8 mouse cellular contexts compared by ENCODE assay signal in the genomic region with DNA sequence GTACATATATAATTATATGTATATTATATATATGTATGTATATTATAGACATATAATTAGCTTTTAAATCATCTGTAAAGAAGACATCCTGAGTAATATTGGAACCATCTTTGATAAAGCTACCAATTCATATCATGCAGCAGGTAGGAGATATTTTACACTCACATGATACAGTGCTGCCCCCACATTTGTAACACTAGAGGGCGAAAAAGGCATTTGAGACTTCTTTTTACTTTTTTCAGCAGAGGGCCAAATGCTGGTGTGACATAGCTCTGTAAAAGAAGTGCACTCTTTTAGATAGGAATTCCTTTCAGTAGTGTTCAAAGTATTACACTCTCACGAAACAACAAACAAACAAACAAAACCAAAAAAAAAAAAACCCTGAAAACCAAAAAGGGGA. TPM values are rescaled to one million over a fixed set of nuclear protein-coding genes. Genes with fewer than 3 reads are reported as not detected.
DNase-seq lines count a peak whose midpoint lies in the region; ATAC-seq and TF ChIP-seq lines count a peak whose summit lies in the region.

No protein-coding gene starts in this region.

- H3K9me3 ChIP-seq in hindbrain, embryonic 11.5 days (ENCODE audit: control insufficient read depth, low read length), result no peaks in the 10 kb centered on the region
- H3K9me3 ChIP-seq in hindbrain, embryonic 13.5 days, result no peaks in the 10 kb centered on the region
- H3K9me3 ChIP-seq in ES-E14 (ENCODE audit: control insufficient read depth, insufficient read depth, low read depth, low read length), result no peaks in the 10 kb centered on the region

- ATAC-seq in hindbrain, embryonic 11.5 days (ENCODE audit: low FRiP score), result no peak
- no peak for ATAC-seq in hindbrain, embryonic 13.5 days (ENCODE audit: low FRiP score)
- no peak for ATAC-seq in activated CD4-positive, CD25-positive, alpha-beta regulatory T cell, adult 4 months

- in situ Hi-C loops in ES-E14 (cut with MboI; ENCODE audit: low sequenced_read_pairs in 2 of 2, unreplicated experiment in 2 of 2), result no loop called here

- WGBS in hindbrain, embryonic 11.5 days, result 32% methylated on average over 2 of the region's 2 CpGs
- WGBS in hindbrain, embryonic 13.5 days, result 29% methylated on average over 2 of the region's 2 CpGs

- no peak overlapping the region for H3K4me3 ChIP-seq in hindbrain, embryonic 11.5 days (ENCODE audit: low read depth, low read length)
- H3K4me3 ChIP-seq in hindbrain, embryonic 13.5 days, result no peak overlapping the region
- no peak overlapping the region for H3K4me3 ChIP-seq in ES-E14 (ENCODE audit: insufficient read depth in 1 of 2, low read depth in 1 of 2, low read length in 2 of 2, poor library complexity in 1 of 2, severe bottlenecking in 1 of 2)

- no peaks in the 10 kb centered on the region for H3K36me3 ChIP-seq in hindbrain, embryonic 11.5 days (ENCODE audit: control insufficient read depth, insufficient read depth, low read length)
- H3K36me3 ChIP-seq in hindbrain, embryonic 13.5 days, result no peaks in the 10 kb centered on the region
- H3K36me3 ChIP-seq in ES-E14 (ENCODE audit: control insufficient read depth, insufficient read depth, low read length, poor library complexity, severe bottlenecking), result no peaks in the 10 kb centered on the region

- peak; percentile 61 for DNase-seq in hindbrain, embryonic 11.5 days (ENCODE audit: low spot score)
- peak; percentile 88 for DNase-seq in 3T3-L1 (ENCODE audit: low read depth, low spot score)
- peak; percentile 30 for DNase-seq in ES-E14 (ENCODE audit: low read depth, low spot score)
- DNase-seq in embryo, embryonic 11.5 days (ENCODE audit: low read depth, low spot score), result peak; percentile 38
- peak; percentile 57 to 60 for DNase-seq in kidney, postnatal 36 days
- peak; percentile 75 for DNase-seq in naive thymus-derived CD4-positive, alpha-beta T cell, adult 2 months (ENCODE audit: low read depth)

- no peak overlapping the region for H3K4me2 ChIP-seq in hindbrain, embryonic 11.5 days (replicated peaks; ENCODE audit: low read depth, low read length)
- H3K4me2 ChIP-seq in hindbrain, embryonic 13.5 days, result no peak overlapping the region

- H3K9ac ChIP-seq in hindbrain, embryonic 11.5 days (ENCODE audit: low read depth, low read length), result no peak overlapping the region
- no peak overlapping the region for H3K9ac ChIP-seq in hindbrain, embryonic 13.5 days
- H3K9ac ChIP-seq in ES-E14 (ENCODE audit: insufficient read depth, low read depth, low read length, poor library complexity, severe bottlenecking), result no peak overlapping the region

- no peak overlapping the region for H3K27ac ChIP-seq in hindbrain, embryonic 11.5 days (ENCODE audit: low read depth, low read length)
- H3K27ac ChIP-seq in hindbrain, embryonic 13.5 days, result no peak overlapping the region
- no peak overlapping the region for H3K27ac ChIP-seq in ES-E14 (ENCODE audit: insufficient read depth, low read depth, low read length, poor library complexity, severe bottlenecking)

- no peaks in the 10 kb centered on the region for H3K27me3 ChIP-seq in hindbrain, embryonic 11.5 days (ENCODE audit: control insufficient read depth, insufficient read depth, low read length)
- H3K27me3 ChIP-seq in hindbrain, embryonic 13.5 days, result no peaks in the 10 kb centered on the region

- no peaks in the 10 kb centered on the region; the same call in 1 of the 2 replicates for H3K4me1 ChIP-seq in hindbrain, embryonic 11.5 days (replicated peaks; ENCODE audit: control insufficient read depth, insufficient read depth, low read length)
- peaks cover 15% of the 10 kb centered on the region for H3K4me1 ChIP-seq in hindbrain, embryonic 13.5 days (replicated peaks)
- H3K4me1 ChIP-seq in ES-E14 (ENCODE audit: control insufficient read depth in 2 of 2, insufficient read depth in 2 of 2, low read length in 2 of 2, poor library complexity in 1 of 2), result no peaks in the 10 kb centered on the region

TF ChIP-seq in ES-E14, 5 proteins besides CTCF, POLR2A, EP300 and RAD21:
- TF ChIP-seq HCFC1 (IDR thresholded peaks at IDR 0.05; ENCODE audit: borderline replicate concordance, insufficient read depth, low read length), result no peak
- TF ChIP-seq ZNF384 (IDR thresholded peaks at IDR 0.05; ENCODE audit: low read depth, low read length), result peak; percentile 80
- no peak for TF ChIP-seq CHD2 (IDR thresholded peaks at IDR 0.05; ENCODE audit: low read depth, low read length)
- no peak for TF ChIP-seq ZC3H11A (IDR thresholded peaks at IDR 0.05; ENCODE audit: borderline replicate concordance, low read depth, low read length)
- TF ChIP-seq MAFK (IDR thresholded peaks at IDR 0.05; ENCODE audit: insufficient read depth, low read depth, low read length), result no peak

RNA-seq across cellular contexts. Expression of a gene that starts 0.9 kb away (rescaled TPM):
- 23.3 and 25.7 TPM in 2 replicates for polyA plus RNA-seq in hindbrain, embryonic 11.5 days (2014; fragmentation: Nextera tagmentation; extraction: Ambion mirVana)
- polyA plus RNA-seq in hindbrain, embryonic 13.5 days (2015; fragmentation: Nextera tagmentation; extraction: Ambion mirVana), result 44.4 and 45.3 TPM in 2 replicates
- total RNA-seq in ES-E14 (2012; rRNA removed), result 13.9 and 15.2 TPM in 2 replicates
- polyA plus RNA-seq in activated CD4-positive, CD25-positive, alpha-beta regulatory T cell, adult 4 months (2017; shearing (Covaris generic)), result 1 to 10 TPM; 7.0 to 8.6 TPM

RNA-seq across cellular contexts. Expression of a gene that starts 1.1 kb away (rescaled TPM):
- 32.0 and 38.6 TPM in 2 replicates for polyA plus RNA-seq in hindbrain, embryonic 11.5 days (2014; fragmentation: Nextera tagmentation; extraction: Ambion mirVana)
- polyA plus RNA-seq in hindbrain, embryonic 13.5 days (2015; fragmentation: Nextera tagmentation; extraction: Ambion mirVana), result 53.2 and 55.3 TPM in 2 replicates
- 9.0 and 10.7 TPM in 2 replicates for total RNA-seq in ES-E14 (2012; rRNA removed)
- 1 to 10 TPM; 2.4 to 2.6 TPM for polyA plus RNA-seq in activated CD4-positive, CD25-positive, alpha-beta regulatory T cell, adult 4 months (2017; shearing (Covaris generic))

RNA-seq across cellular contexts. Expression of a gene that starts 16.1 kb away (rescaled TPM):
- polyA plus RNA-seq in hindbrain, embryonic 11.5 days (2014; fragmentation: Nextera tagmentation; extraction: Ambion mirVana), result 0.50 and 1.7 TPM in 2 replicates
- 1.2 and 1.5 TPM in 2 replicates for polyA plus RNA-seq in hindbrain, embryonic 13.5 days (2015; fragmentation: Nextera tagmentation; extraction: Ambion mirVana)
- total RNA-seq in ES-E14 (2012; rRNA removed), result 0.48 and 0.98 TPM in 2 replicates
- under 1 TPM in 1 of 2 experiments, not detected in 1; 0.37 TPM for polyA plus RNA-seq in activated CD4-positive, CD25-positive, alpha-beta regulatory T cell, adult 4 months (2017; shearing (Covaris generic))

Comparison
In these comparisons a context has a peak if more than half of its experiments do, and no peak if none do; other contexts are left out.
1. DNase-seq: peak in every context shown above with its lines; median percentile 88 in 3T3-L1; 75 in naive thymus-derived CD4-positive, alpha-beta T cell, adult 2 months; 61 in hindbrain, embryonic 11.5 days; 58 in kidney, postnatal 36 days; 38 in embryo, embryonic 11.5 days; 30 in ES-E14.